Mouse (Mus musculus): ENCODE measurements around the gene Ccdc190.

The Ccdc190 gene

GRCm38 (mm10) chr1:169932122-169932746, 3.8 kb downstream of the Ccdc190 start:
- no peak for DNase-seq (ENCODE audit: low spot score in 2 of 2)

- peak; percentile 72 to 74 for DNase-seq (ENCODE audit: low spot score in 2 of 2)
These were observed 5.7 kb downstream of the Ccdc190 start for GRCm38 (mm10) chr1:169934005-169934725.

- peak; percentile 69 to 74 for DNase-seq (ENCODE audit: low spot score in 2 of 2)
These were observed 10.9 kb downstream of the Ccdc190 start for GRCm38 (mm10) chr1:169939345-169939744.

GRCm38 (mm10) chr1:169946004-169946403, 17.6 kb downstream of the Ccdc190 start:
- no peak for DNase-seq (ENCODE audit: low spot score in 2 of 2)

- no peak for DNase-seq (ENCODE audit: low spot score in 2 of 2)
These were observed 19.2 kb downstream of the Ccdc190 start for GRCm38 (mm10) chr1:169947654-169948053.

GRCm38 (mm10) chr1:169948280-169948679, 19.8 kb downstream of the Ccdc190 start:
- DNase-seq (ENCODE audit: low spot score in 2 of 2): no peak

- DNase-seq (ENCODE audit: low spot score in 2 of 2): no peak
These were observed 20.4 kb downstream of the Ccdc190 start for GRCm38 (mm10) chr1:169948866-169949265.

- no peak for DNase-seq (ENCODE audit: low spot score in 2 of 2)
These were observed 21.5 kb downstream of the Ccdc190 start for GRCm38 (mm10) chr1:169949981-169950380.

- DNase-seq (ENCODE audit: low spot score in 2 of 2): no peak
These were observed 22.2 kb downstream of the Ccdc190 start for GRCm38 (mm10) chr1:169950651-169951050.

GRCm38 (mm10) chr1:169951561-169951960, 23.1 kb downstream of the Ccdc190 start:
- DNase-seq (ENCODE audit: low spot score in 2 of 2): no peak

GRCm38 (mm10) chr1:169952636-169953035, 24.2 kb downstream of the Ccdc190 start:
- DNase-seq (ENCODE audit: low spot score in 2 of 2): no peak

GRCm38 (mm10) chr1:169953106-169953505, 24.7 kb downstream of the Ccdc190 start:
- DNase-seq (ENCODE audit: low spot score in 2 of 2): no peak

GRCm38 (mm10) chr1:169968792-169969515, 40.5 kb downstream of the Ccdc190 start, which contains the start of gene Hsd17b7:
TSS of gene Hsd17b7 (minus strand) at chr1:169969241.
- peak; percentile 99 for DNase-seq (ENCODE audit: low spot score in 2 of 2)

- no peak for DNase-seq (ENCODE audit: low spot score in 2 of 2)
These were observed 41.1 kb downstream of the Ccdc190 start for GRCm38 (mm10) chr1:169969516-169969886.

- no peak for DNase-seq (ENCODE audit: low spot score in 2 of 2)
These were observed 42.5 kb downstream of the Ccdc190 start for GRCm38 (mm10) chr1:169970936-169971335.

- no peak for DNase-seq (ENCODE audit: low spot score in 2 of 2)
These were observed 43.5 kb downstream of the Ccdc190 start for GRCm38 (mm10) chr1:169971998-169972397.

GRCm38 (mm10) chr1:169977621-169978020, 49.2 kb downstream of the Ccdc190 start:
- no peak for DNase-seq (ENCODE audit: low spot score in 2 of 2)
